Mouse (Mus musculus) layer of hippocampus, postnatal 25 days (tissue): ENCODE results near the gene Cacna1b. TPM values are rescaled to one million over a fixed set of nuclear protein-coding genes. Genes with fewer than 3 reads are reported as not detected.
A peak's percentile ranks its signal among the peaks of the same experiment; 100 is the strongest.

ENCODE experiments used
- DNase-seq, 2 experiments: peaks; one replicate each; pipeline ENCODE4 v3.0.0; 2022; ENCODE audit warnings: mixed read lengths in 2 of 2, low spot score in 1 of 2; ENCODE audit errors: extremely low spot score in 1 of 2
- total RNA-seq, 2 experiments: library from RNA; stranded (reverse); gene quantifications; 2 replicates each; pipeline ENCODE4 v1.2.3; 2021

The Cacna1b gene
- total RNA-seq, result 10 to 100 TPM; 72.4 to 84.0 TPM

GRCm38 (mm10) chr2:24763115-24763557 lies at the start of gene Cacna1b:
TSS of gene Cacna1b (minus strand) at chr2:24763152.
- DNase-seq, result peak; percentile 88 to 89

GRCm38 (mm10) chr2:24809746-24810145 lies 46.8 kb upstream of the Cacna1b start:
- no peak for DNase-seq

DNA sequence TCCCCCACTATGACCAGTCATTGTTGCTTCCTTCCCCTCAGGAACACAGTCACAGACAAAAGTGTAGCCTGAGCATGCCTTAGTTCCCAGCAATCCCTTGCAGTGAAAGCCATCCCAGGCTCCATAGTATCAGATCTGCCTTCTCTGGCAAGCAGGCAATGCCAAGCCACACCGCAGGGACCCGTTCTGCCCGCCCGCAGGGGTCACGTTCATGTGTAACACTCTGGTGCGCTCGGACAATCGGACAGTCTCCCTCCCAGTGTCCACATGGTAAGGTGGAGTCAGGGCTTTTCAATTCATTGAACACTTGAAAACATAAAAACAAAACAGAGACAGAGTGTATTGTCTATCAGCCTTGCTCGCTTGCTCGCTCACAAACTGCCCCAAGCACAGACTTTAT lies 44.7 kb upstream of the Cacna1b start:
- no peak for DNase-seq

DNA sequence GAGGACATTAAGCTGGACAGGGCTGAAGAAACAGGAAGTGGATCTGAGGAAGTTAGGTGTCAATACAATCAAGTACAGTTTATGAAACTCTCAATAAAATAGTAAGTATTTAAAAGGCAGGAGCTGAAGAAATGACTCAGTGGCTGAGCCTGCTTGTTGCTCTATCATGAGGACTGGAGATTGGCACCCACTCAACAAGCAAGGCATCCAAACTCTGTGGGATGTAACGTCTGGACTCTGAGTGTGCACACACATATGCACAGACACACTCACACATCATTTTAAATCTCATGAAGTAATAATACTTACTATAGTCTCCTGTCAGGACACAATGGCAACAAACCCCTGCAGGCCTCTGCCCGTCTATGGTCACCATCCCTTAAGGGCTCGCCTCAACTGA lies 44.1 kb upstream of the Cacna1b start:
- DNase-seq, result peak in 1 of 2 experiments; percentile 14

GRCm38 (mm10) chr2:24806143-24806542 lies 43.2 kb upstream of the Cacna1b start:
- no peak for DNase-seq

DNA sequence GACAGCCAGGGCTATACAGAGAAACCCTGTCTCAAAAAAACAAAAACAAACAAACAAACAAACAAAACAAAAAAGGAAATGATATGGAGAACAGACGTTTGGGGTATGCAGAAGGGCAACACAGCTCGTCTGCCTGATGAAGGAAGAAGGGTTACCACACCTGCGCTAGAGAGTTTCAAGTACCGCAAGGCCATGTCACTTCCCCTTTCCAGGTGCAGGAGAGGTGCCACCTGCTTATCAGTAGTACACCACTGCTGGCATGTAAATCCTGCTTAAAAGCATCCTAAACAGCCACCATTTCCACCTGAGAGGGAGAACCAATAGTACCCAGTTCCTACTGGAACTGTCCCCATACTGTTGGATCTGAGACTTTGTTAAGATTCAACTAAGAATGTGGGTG lies 42.7 kb upstream of the Cacna1b start:
- DNase-seq, result no peak

- DNase-seq, result no peak
These were observed 34.0 kb upstream of the Cacna1b start for GRCm38 (mm10) chr2:24796833-24797457.

GRCm38 (mm10) chr2:24787250-24787649 lies 24.3 kb upstream of the Cacna1b start:
- no peak for DNase-seq

- DNase-seq, result no peak
These were observed 18.3 kb upstream of the Cacna1b start for GRCm38 (mm10) chr2:24781253-24781652.

DNA sequence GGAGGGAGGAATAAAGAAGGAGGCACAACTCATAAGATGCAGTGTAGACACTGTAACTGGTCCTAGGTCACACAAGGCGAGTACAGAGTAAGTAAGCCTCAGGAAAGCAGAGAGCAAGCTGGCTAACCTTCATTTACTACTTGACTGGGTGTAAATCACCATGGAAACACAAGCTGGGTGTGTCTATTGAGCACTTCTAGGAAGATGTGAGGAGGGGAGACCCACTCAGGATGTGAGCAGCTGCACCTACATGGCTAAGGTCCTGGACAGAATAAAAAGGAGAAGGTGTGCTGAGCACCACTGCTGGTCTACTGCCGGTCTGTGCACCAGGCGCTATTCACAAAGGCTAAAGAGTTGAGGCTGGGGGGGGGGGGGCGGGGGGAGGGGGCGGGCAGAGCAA lies 13.9 kb upstream of the Cacna1b start:
- no peak for DNase-seq

- DNase-seq, result no peak
These were observed 13.1 kb upstream of the Cacna1b start for GRCm38 (mm10) chr2:24775951-24776587.

DNA sequence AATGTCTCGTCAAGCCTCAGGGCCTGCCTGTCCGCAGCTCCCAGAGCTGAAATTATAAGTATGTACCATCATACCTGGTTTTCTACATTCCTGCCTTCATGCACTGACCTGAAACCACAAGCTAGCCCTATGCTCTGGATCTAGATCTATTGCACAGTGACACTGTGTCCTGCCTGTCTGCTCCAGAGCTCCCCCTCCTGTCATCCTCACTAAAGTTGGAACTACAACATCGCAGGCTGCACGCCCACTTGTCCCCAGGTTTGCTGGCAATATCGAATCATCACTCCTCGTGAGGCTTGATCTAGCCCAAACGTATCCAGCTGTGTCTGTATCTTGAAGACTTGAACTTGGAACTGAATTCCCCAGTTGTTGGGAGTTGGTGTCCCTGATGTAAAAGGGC lies 11.9 kb upstream of the Cacna1b start:
- DNase-seq, result peak in 1 of 2 experiments; percentile 31

DNA sequence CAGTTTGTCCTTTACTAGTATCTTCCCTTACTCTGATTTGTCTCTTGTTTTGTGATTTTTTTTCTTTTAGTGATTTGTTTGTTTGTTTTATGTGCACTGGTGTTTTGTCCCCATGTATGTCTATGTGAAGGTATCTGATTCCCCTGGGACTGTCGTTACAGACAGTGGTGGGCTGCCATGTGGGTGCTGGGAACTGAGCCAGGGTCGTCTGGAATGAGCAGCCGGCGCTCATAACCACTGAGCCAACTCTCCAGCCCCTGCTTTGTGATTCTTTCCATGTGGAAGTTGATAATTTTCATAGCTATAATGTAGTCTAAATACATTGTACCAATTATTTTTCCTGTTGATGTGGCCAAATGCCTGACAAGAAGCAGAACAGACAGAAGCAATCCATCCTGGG lies 7.9 kb upstream of the Cacna1b start:
- peak in 1 of 2 experiments; percentile 40 for DNase-seq

GRCm38 (mm10) chr2:24762446-24762960 lies 449 bp downstream of the Cacna1b start:
- peak; percentile 29 to 57 for DNase-seq

DNA sequence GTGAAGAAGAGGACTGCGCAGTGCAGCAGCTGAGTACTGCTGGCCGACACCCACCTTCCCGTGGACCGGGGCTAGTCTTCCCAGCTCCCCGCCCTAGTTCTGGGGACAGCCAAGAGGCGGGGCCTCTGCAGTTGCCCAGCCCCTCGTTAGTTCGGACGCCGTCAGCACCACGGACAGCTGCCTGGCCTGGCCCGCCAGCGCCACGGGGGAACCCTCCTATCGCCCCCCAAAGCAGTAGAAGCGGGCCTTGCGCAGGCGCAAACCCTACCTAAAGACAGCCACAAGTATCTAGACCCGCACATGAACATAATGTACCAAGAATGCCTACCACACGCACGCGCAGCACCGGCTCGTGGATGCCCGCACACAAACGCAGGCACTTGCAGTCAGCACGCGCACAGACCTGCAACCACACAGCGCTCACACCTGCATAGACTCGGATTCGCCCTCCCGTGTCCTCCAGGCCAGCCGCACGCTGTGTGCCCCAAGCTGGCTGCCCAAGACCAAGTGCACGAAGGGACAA lies 968 bp downstream of the Cacna1b start:
- peak; percentile 50 to 55 for DNase-seq

GRCm38 (mm10) chr2:24755276-24755675 lies 7.7 kb downstream of the Cacna1b start:
- DNase-seq, result peak; percentile 44 to 78

- no peak for DNase-seq
These were observed 10.4 kb downstream of the Cacna1b start for GRCm38 (mm10) chr2:24752599-24752998.

- no peak for DNase-seq
These were observed 12.9 kb downstream of the Cacna1b start for GRCm38 (mm10) chr2:24750051-24750450.

DNA sequence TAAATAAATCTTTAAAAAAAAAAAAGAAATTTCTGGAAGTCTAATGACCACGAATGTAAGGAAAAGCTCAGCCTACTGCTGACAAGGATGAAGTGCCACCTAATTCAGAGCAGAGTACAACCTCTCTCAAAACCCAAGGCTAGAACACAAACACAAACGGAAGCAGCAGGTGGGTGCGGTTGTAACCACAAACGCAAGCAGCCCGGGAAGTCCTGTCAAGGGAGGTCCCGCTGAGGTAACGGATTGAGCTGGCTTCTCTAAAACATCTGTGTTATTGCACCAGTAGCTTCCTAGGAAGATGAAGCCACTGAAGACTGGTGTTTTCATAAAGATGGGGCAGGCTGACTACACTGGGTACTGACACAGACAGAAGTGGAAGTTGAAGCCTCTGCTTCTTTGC lies 15.1 kb downstream of the Cacna1b start:
- DNase-seq, result no peak

DNA sequence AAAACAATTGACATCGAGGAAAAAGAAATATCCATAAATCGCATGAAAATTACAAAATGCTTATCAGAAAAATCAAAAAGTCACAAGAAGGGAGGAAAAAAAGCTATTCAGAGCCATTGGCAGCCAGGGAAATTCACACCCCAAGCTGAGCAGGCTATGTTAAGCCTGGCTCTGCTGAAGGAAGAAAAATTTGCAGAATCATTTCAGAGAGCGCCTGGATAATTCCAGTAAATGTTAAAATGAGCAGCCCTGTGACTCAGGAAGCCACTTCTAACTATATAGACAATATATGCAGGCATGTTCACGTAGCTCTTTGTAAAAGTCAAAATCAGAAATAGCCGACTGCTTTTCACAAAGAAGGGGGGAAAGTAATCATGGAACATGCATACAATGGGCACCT lies 23.3 kb downstream of the Cacna1b start:
- DNase-seq, result no peak

DNA sequence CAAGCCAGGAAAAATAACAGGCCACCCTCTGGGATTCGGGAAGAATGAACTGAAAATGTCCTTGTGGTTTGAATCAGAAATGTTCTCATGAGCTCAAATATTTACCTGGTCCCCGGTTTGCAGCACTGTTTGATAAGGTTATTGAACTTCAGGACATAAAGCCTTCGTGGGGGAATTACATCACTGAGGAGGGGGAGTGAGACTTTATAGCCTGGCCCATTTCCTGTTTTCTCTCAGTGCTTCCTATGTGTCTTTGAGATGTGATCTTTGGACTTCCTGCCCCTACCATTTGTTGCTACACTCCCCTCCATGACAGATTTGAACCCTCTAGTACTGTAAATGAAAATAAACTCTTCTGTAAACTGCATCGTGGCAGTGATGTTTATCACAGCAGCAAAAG lies 29.8 kb downstream of the Cacna1b start:
- no peak for DNase-seq

- no peak for DNase-seq
These were observed 37.1 kb downstream of the Cacna1b start for GRCm38 (mm10) chr2:24725865-24726264.
